Mouse (Mus musculus) liver, postnatal 0 days (tissue): ENCODE data around the gene Gsg1l. TPM values are rescaled to one million over a fixed set of nuclear protein-coding genes. Genes with fewer than 3 reads are reported as not detected.
A peak's percentile ranks its signal among the peaks of the same experiment; 100 is the strongest.

Source experiments
- ATAC-seq: fragments of 200-750 bp; cut with Nextera tagmentation; 2 replicates; pipeline ENCODE4 v1.8.0; 2017; ENCODE audit warnings: mild to moderate bottlenecking, moderate library complexity
- DNase-seq: peaks from one replicate; pipeline ENCODE4 v3.0.0-alpha.2; 2016
- H3K27ac ChIP-seq: fragments of 300-500 bp; sonication (generic); 2 replicates; pipeline ENCODE4 v1.5.1; 2014; ENCODE audit warnings: antibody characterized with exemption, moderate library complexity, mild to moderate bottlenecking, low read depth
- H3K27me3 ChIP-seq: fragments of 300-500 bp; sonication (generic); 2 replicates; pipeline ENCODE4 v1.6.1; 2014; ENCODE audit warnings: low read length, control low read depth, mixed read lengths; ENCODE audit not compliant: insufficient read depth
- H3K36me3 ChIP-seq: fragments of 300-500 bp; sonication (generic); replicated peaks from 2 replicates; pipeline ENCODE4 v1.6.1; 2014; ENCODE audit warnings: mild to moderate bottlenecking, control low read depth, low read length, moderate library complexity, mixed read lengths; ENCODE audit not compliant: insufficient read depth
- H3K4me1 ChIP-seq: fragments of 300-500 bp; sonication (generic); 2 replicates; pipeline ENCODE4 v1.6.1; 2014; ENCODE audit warnings: antibody characterized with exemption, mild to moderate bottlenecking, control low read depth; ENCODE audit not compliant: insufficient read depth
- H3K4me2 ChIP-seq: fragments of 300-500 bp; sonication (generic); 2 replicates; pipeline ENCODE4 v1.6.1; 2014; ENCODE audit warnings: low read depth, mild to moderate bottlenecking, low read length, moderate library complexity, mixed read lengths
- H3K4me3 ChIP-seq: fragments of 300-500 bp; sonication (generic); 2 replicates; pipeline ENCODE4 v1.5.1; 2014; ENCODE audit warnings: low read depth, low read length
- H3K9ac ChIP-seq: fragments of 300-500 bp; sonication (generic); replicated peaks from 2 replicates; pipeline ENCODE4 v1.6.1; 2014; ENCODE audit warnings: mild to moderate bottlenecking, moderate library complexity
- H3K9me3 ChIP-seq: fragments of 300-500 bp; sonication (generic); 2 replicates; pipeline ENCODE4 v1.6.1; 2016; ENCODE audit warnings: mild to moderate bottlenecking, control low read depth, low read length, mixed read lengths
- CTCF ChIP-seq: sonication (generic); IDR thresholded peaks from 2 replicates; pipeline ENCODE4 v1.5.1; 2016; ENCODE audit warnings: antibody characterized with exemption, low read depth
- EP300 ChIP-seq: IDR thresholded peaks from 2 replicates; pipeline ENCODE4 v1.6.1; 2016; ENCODE audit warnings: antibody characterized with exemption, low read depth, mild to moderate bottlenecking
- WGBS: fragments of 180-500 bp; shearing (Covaris S2); extraction: QIAGEN DNeasy Blood & Tissue Kit; methylation state at CpG from one replicate; pipeline ENCODE4 v1.1.7; 2014; ENCODE audit not compliant: insufficient replicate concordance; 5-methylcytosine and 5-hydroxymethylcytosine counted together
- polyA plus RNA-seq: library from polyadenylated mRNA; unstranded; fragments of >200 nt; fragmentation: Nextera tagmentation; extraction: Ambion mirVana; gene quantifications from 2 replicates; pipeline ENCODE4 v1.2.1, GENCODE M21; 2015

The Gsg1l gene
- polyA plus RNA-seq, 1 experiment from 2014 or later = 0.08 TPM

DNA sequence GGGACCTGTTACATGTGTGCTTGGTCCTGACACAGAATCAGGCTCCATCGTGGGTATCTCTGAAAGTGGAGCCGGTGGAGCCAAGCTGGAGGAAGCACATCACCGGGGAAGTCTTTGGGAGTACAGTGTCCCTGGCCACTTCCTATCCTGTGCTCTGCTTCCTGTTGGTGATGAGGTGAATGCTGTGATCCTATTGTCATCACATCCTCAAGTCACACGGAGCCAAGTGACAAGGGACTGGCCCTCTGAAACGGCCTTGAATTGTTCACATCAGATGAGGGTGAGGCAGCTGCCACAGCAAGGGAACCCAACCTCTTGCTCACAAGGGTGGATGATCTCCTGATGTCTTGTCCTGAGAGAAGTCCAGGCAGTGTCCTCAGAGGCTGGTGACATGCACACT is 14.4 kb upstream of the Gsg1l start:
- Histone ChIP-seq H3K9ac (no peak overlapping the region), H3K4me3 (no peak overlapping the region), H3K27me3 (no peaks in the 10 kb centered on the region), H3K36me3 (peaks cover 15% of the 10 kb centered on the region), H3K4me1 (no peaks in the 10 kb centered on the region), H3K9me3 (no peaks in the 10 kb centered on the region), H3K27ac (peak overlapping the region; percentile 22; the same call in 1 of the 2 replicates), H3K4me2 (no peak overlapping the region)
- peak; percentile 44 for ATAC-seq
- 58% methylated on average over 5 of the region's 5 CpGs for WGBS
- TF ChIP-seq EP300 (no peak), CTCF (no peak)
- DNase-seq = no peak

GRCm38 (mm10) chr7:126094738-126095137 is 12.5 kb upstream of the Gsg1l start:
- Histone ChIP-seq H3K9ac (no peak overlapping the region), H3K9me3 (no peaks in the 10 kb centered on the region; the same call in 1 of the 2 replicates), H3K4me1 (no peaks in the 10 kb centered on the region), H3K36me3 (no peaks in the 10 kb centered on the region), H3K27ac (no peak overlapping the region), H3K4me2 (no peak overlapping the region), H3K27me3 (no peaks in the 10 kb centered on the region), H3K4me3 (no peak overlapping the region)
- ATAC-seq (no peak), DNase-seq (no peak)
- WGBS = 77% methylated on average over 5 of the region's 5 CpGs
- no peak for TF ChIP-seq CTCF

DNA sequence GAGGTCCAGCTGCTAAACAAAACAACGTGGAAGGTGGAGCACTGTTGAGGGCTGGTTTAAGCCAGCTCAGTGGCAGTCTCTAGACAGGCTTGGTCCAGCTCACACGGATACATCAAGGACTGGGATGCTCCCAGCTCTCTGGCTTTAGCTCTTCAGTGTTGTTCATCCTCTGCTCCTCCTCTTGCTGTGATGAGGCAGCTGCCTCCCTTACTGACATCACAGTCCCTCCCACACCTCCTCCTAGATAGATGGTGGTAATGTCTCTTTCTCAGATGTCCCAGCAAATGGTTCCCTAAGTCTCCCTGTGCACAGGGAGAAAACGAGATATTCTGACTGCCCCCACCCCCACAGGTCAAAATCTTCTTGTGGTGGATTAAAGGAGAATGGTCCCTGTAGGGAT is 11.0 kb upstream of the Gsg1l start:
- Histone ChIP-seq H3K4me2 (no peak overlapping the region), H3K27me3 (no peaks in the 10 kb centered on the region), H3K27ac (no peak overlapping the region), H3K9ac (no peak overlapping the region), H3K36me3 (no peaks in the 10 kb centered on the region), H3K4me1 (no peaks in the 10 kb centered on the region), H3K4me3 (no peak overlapping the region), H3K9me3 (no peaks in the 10 kb centered on the region; the same call in 1 of the 2 replicates)
- ATAC-seq (no peak), DNase-seq (no peak)
- TF ChIP-seq CTCF (no peak), EP300 (no peak)
- WGBS = 36% methylated on average over 3 of the region's 3 CpGs

- Histone ChIP-seq H3K4me2 (no peak overlapping the region), H3K9ac (no peak overlapping the region), H3K27me3 (no peaks in the 10 kb centered on the region), H3K36me3 (no peaks in the 10 kb centered on the region), H3K4me3 (no peak overlapping the region), H3K9me3 (no peaks in the 10 kb centered on the region; the same call in 1 of the 2 replicates), H3K27ac (no peak overlapping the region), H3K4me1 (no peaks in the 10 kb centered on the region)
- WGBS = 15% methylated on average over 6 of the region's 6 CpGs
- peak; percentile 86 for TF ChIP-seq CTCF
- no peak for TF ChIP-seq EP300
- ATAC-seq = no peak
- peak; percentile 53 for DNase-seq
These were observed 7.6 kb upstream of the Gsg1l start for GRCm38 (mm10) chr7:126089782-126090181.

GRCm38 (mm10) chr7:126088155-126088554 is 5.9 kb upstream of the Gsg1l start:
- DNase-seq (peak; percentile 40), ATAC-seq (no peak)
- no peaks in the 10 kb centered on the region; the same call in 1 of the 2 replicates for H3K9me3 ChIP-seq
- WGBS = 25% methylated on average over 3 of the region's 6 CpGs
- no peak overlapping the region for H3K9ac ChIP-seq
- H3K4me1 ChIP-seq = no peaks in the 10 kb centered on the region
- no peaks in the 10 kb centered on the region for H3K36me3 ChIP-seq
- no peak for TF ChIP-seq EP300
- TF ChIP-seq CTCF = peak; percentile 34
- H3K4me2 ChIP-seq = no peak overlapping the region
- peaks cover 15% of the 10 kb centered on the region for H3K27me3 ChIP-seq
- H3K27ac ChIP-seq = no peak overlapping the region
- H3K4me3 ChIP-seq = no peak overlapping the region

GRCm38 (mm10) chr7:126087602-126088001 is 5.4 kb upstream of the Gsg1l start:
- H3K4me3 ChIP-seq = no peak overlapping the region
- no peak overlapping the region for H3K4me2 ChIP-seq
- ATAC-seq (no peak), DNase-seq (no peak)
- H3K9me3 ChIP-seq = no peaks in the 10 kb centered on the region; the same call in 1 of the 2 replicates
- TF ChIP-seq CTCF (no peak), EP300 (no peak)
- no peaks in the 10 kb centered on the region for H3K36me3 ChIP-seq
- no peak overlapping the region for H3K9ac ChIP-seq
- H3K27ac ChIP-seq = no peak overlapping the region
- H3K27me3 ChIP-seq = peaks cover 20% of the 10 kb centered on the region
- 65% methylated on average over 10 of the region's 10 CpGs for WGBS
- H3K4me1 ChIP-seq = no peaks in the 10 kb centered on the region

DNA sequence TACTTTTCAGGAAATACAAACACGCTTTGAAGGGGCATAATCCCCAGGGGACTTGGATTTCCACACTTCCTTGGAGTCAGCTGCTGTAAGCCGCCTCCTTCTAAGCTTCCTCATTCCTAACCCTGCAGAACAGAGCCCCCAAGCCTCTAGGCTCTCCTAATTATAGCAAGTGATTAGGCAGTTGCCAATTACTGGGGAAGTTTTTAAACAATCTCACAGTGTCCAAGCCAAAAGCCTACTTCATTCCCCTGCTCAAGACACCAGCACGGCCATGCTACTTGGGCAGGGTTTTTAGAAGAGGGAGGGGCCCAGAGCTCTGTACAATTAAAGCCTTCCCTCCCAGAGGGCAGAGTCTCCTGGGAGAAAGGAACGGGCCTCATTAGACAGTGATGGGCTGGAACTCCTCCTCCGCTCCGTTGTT is 4.1 kb upstream of the Gsg1l start:
- Histone ChIP-seq H3K4me1 (no peaks in the 10 kb centered on the region), H3K36me3 (no peaks in the 10 kb centered on the region), H3K9me3 (no peaks in the 10 kb centered on the region; the same call in 1 of the 2 replicates), H3K4me2 (no peak overlapping the region), H3K27ac (no peak overlapping the region), H3K27me3 (peaks cover 32% of the 10 kb centered on the region), H3K9ac (no peak overlapping the region), H3K4me3 (no peak overlapping the region)
- ATAC-seq (no peak), DNase-seq (no peak)
- no peak for TF ChIP-seq EP300
- TF ChIP-seq CTCF = no peak
- 31% methylated on average over 6 of the region's 6 CpGs for WGBS
